Mouse (Mus musculus) sigmoid colon, adult 10 weeks (tissue): ENCODE results near the gene Krtap5-3. TPM values are rescaled to one million over a fixed set of nuclear protein-coding genes. Genes with fewer than 3 reads are reported as not detected.

Experiments used
- polyA plus RNA-seq: library from polyadenylated mRNA; stranded (reverse); fragments of 350-450 nt; fragmentation: Illumina TruSeq; extraction: RNeasy Lipid Tissue Mini Kit (QIAGEN cat#74804); gene quantifications from one replicate; pipeline ENCODE4 v1.2.3, GENCODE M21; 2014; ENCODE audit warnings: low read depth, low replicate concordance

The Krtap5-3 gene
- polyA plus RNA-seq: not detected

GRCm38 (mm10) chr7:142201064-142201463 lies at the start of gene Krtap5-3:
Gene Krtap5-3, plus strand, starts transcription at chr7:142201364.

GRCm38 (mm10) chr7:142157013-142157412 lies 44.2 kb upstream of the Krtap5-3 start, which contains the start of gene Gm29735:
Gene Gm29735, minus strand, starts transcription at chr7:142157113.

GRCm38 (mm10) chr7:142165639-142166038 lies 35.5 kb upstream of the Krtap5-3 start, which contains the start of gene Gm4553:
Gene Gm4553, minus strand, starts transcription at chr7:142165739.

DNA sequence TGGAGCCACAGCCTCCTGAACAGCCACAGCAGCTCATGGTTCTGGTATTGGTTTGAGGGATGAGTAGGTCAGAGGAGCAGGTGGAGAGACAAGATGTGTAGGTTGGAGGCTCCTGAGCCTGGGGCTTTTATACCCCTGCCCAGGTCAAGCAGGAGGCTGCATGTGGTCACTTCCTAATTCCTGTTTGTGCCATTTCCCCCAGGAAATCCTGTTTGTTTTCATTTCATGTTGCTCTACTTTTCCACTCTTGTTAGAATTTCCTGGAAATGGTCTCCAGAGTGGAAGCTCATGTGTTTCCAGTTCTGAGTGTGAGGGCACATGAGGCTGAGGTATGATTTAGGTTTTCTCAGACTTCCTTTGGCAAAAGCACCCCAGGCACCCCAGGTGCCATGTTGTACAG lies 25.3 kb upstream of the Krtap5-3 start, which contains the start of gene Krtap5-2:
Krtap5-2 (minus strand) TSS at position 101 of the 400 bp plus-strand sequence.

DNA sequence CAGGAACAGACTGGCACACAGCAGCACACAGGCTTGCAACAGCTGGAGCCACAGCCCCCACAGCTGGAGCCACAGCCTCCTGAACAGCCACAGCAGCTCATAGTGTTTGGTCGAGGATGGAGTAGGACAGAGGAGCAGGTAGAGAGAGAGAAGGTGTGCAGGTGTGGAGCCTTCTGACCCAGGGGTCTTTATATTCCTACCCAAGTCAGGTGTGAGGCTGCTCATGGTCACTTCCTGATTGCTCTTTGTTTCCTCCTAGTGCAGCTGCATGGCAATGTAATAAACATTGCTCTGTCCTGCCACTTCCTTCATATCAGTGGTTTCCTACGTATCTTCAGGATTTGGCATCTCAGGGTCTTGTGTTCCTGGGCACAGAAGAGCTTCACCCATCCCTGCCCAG lies 10.9 kb upstream of the Krtap5-3 start, which contains the start of gene Gm10153:
Gm10153 (minus strand) TSS at position 101 of the 400 bp plus-strand sequence.

DNA sequence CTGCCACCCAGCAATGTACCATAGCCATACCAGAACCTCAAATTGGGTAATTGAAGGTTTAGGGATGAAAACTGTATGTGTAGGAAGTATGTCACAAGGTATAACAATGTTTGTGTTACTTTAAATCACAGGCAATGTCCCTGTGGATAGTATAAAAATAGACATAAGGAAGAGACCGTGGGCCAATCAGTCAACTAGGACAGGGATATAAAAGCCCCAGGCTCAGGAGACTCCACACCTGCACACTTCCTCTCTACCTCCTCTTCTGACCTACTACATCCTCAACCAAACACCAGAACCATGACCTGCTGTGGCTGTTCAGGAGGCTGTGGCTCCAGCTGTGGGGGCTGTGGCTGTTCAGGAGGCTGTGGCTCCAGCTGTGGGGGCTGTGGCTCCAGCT lies 10.4 kb downstream of the Krtap5-3 start, which contains the start of gene Gm7579:
Gm7579 (plus strand) TSS at position 301 of the 400 bp plus-strand sequence.

GRCm38 (mm10) chr7:142229871-142230270 lies 28.7 kb downstream of the Krtap5-3 start, which contains the start of gene Krtap5-5:
Gene Krtap5-5, minus strand, starts transcription at chr7:142229971.

GRCm38 (mm10) chr7:142240978-142241377 lies 39.8 kb downstream of the Krtap5-3 start, which contains the start of gene Gm40460:
Gene Gm40460, minus strand, starts transcription at chr7:142241078.

Other genes starting within 250 kb of the Krtap5-3 start
- gene Mob2, start 140.3 kb upstream of the Krtap5-3 start, polyA plus RNA-seq: 20.4 TPM
- 0.79 TPM for gene Dusp8, start 105.5 kb upstream of the Krtap5-3 start, polyA plus RNA-seq
- gene Gm45618, start 80.6 kb upstream of the Krtap5-3 start, polyA plus RNA-seq: not detected
- not detected for gene Gm39115, start 65.3 kb upstream of the Krtap5-3 start, polyA plus RNA-seq
- gene Gm45337, start 56.8 kb upstream of the Krtap5-3 start, polyA plus RNA-seq: not detected
- gene Gm29735, start 44.3 kb upstream of the Krtap5-3 start, polyA plus RNA-seq: not detected
- gene Gm4553, start 35.6 kb upstream of the Krtap5-3 start, polyA plus RNA-seq: not detected
- gene Krtap5-2, start 25.4 kb upstream of the Krtap5-3 start, polyA plus RNA-seq: not detected
- gene Gm10153, start 11.0 kb upstream of the Krtap5-3 start, polyA plus RNA-seq: not detected
- not detected for gene Gm7579, start 10.5 kb downstream of the Krtap5-3 start, polyA plus RNA-seq
- gene Krtap5-5, start 28.6 kb downstream of the Krtap5-3 start, polyA plus RNA-seq: not detected
- not detected for gene Gm40460, start 39.7 kb downstream of the Krtap5-3 start, polyA plus RNA-seq
- gene Gm2431, start 57.0 kb downstream of the Krtap5-3 start, polyA plus RNA-seq: not detected
- gene Gm4559, start 73.0 kb downstream of the Krtap5-3 start, polyA plus RNA-seq: not detected
- not detected for gene Krtap5-1, start 95.8 kb downstream of the Krtap5-3 start, polyA plus RNA-seq
- gene Krtap5-4, start 102.2 kb downstream of the Krtap5-3 start, polyA plus RNA-seq: not detected
- gene Ifitm10, start 172.4 kb downstream of the Krtap5-3 start, polyA plus RNA-seq: not detected
- gene Gm49369, start 181.3 kb downstream of the Krtap5-3 start, polyA plus RNA-seq: 13.1 TPM
- 14.8 TPM for gene Ctsd, start 186.7 kb downstream of the Krtap5-3 start, polyA plus RNA-seq
- gene Syt8, start 233.5 kb downstream of the Krtap5-3 start, polyA plus RNA-seq: not detected
- gene Tnni2, start 240.4 kb downstream of the Krtap5-3 start, polyA plus RNA-seq: not detected